Mouse (Mus musculus): ENCODE data around the gene Ntm.

DNA sequence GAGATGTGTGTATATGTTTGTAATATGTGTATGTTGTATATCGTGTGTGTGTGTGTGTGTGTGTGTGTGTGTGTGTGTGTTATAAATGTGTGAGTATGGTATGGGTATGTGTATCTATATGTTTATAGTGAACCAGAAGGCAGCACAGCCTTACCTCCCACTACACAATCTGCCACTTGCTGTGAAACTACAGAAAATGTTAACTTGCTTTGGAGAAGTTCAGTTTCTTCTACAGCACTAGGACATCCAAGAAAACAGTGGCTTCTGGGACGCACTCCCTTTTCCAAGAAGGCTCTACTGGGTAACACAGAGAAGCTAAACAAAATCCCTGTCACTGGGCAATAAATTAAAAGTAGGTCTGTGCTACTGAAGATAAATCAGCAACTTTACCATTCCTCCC is 834.5 kb downstream of the Ntm start:
- TF ChIP-seq CTCF (IDR thresholded peaks at IDR 0.05; ENCODE audit: control insufficient read depth, insufficient read depth, insufficient replicate concordance, low read depth, low read length) (no peak), POLR2A (IDR thresholded peaks at IDR 0.05; ENCODE audit: control insufficient read depth, low read depth, low read length) (no peak)
